In the genomic region with DNA sequence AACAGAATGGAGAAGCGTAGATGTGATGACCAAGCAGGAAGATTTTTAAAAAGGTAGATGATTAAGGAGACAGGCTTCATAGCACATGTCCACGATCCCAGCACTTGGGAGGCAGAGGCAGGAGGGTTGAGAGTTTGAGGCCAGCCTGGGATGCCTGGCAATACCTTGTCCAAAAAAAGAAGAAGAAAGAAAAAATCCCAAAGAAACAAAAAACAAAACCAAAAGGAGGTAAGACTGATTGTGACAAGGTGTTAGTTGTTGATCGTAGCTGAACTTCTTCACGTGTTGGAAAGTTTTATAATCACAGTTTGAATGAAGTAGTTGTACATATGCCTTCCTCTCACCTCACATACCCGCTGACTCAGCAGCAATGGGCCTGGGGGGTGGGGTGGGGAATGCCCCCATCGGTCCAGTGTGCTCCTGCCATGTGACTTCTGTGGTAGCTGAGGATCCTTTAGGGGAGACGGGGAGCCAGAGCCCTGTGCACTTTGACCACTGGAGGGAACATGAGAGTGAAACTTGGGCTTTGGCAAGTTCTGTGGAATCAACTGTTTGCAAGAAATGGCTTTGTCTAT, we compare ENCODE assay signal across 27 mouse cellular contexts. TPM values are rescaled to one million over a fixed set of nuclear protein-coding genes. Genes with fewer than 3 reads are reported as not detected.
DNase-seq lines count a peak whose midpoint lies in the region; ATAC-seq and TF ChIP-seq lines count a peak whose summit lies in the region.
"Had no signal": no experiment of that assay in that cellular context is flagged by ENCODE, and none has a peak within 500 bp of the region (broad histone marks: within the 10 kb centered on the region; RNA-seq: fewer than 3 reads in every experiment).

No protein-coding gene starts in this region.

- no peak for TF ChIP-seq POLR2A in MEL (IDR thresholded peaks at IDR 0.05; ENCODE audit: control insufficient read depth in 1 of 2, insufficient read depth in 1 of 2, low read depth in 1 of 2, low read length in 2 of 2, poor library complexity in 1 of 2)

- 65% methylated on average over 7 of the region's 7 CpGs for WGBS in lung, postnatal 0 days

- H3K79me2 ChIP-seq in MEL (ENCODE audit: control insufficient read depth, insufficient read depth, low read length, poor library complexity), result no peaks in the 10 kb centered on the region

- no peak overlapping the region for H3K4me3 ChIP-seq in layer of hippocampus, adult 2 months
- H3K4me3 ChIP-seq in lung, postnatal 0 days (ENCODE audit: low read depth, low read length), result no peak overlapping the region
- no peak overlapping the region for H3K4me3 ChIP-seq in MEL (ENCODE audit: control insufficient read depth in 1 of 2, insufficient read depth in 1 of 2, low read depth in 2 of 2, low read length in 2 of 2)
- H3K4me3 ChIP-seq: embryonic facial prominence, embryonic 15.5 days; forebrain, embryonic 10.5 days; gastrocnemius, adult 2 months; heart, embryonic 13.5 days; left cerebral cortex, adult 2 months had no signal

- no peak overlapping the region for H3K27ac ChIP-seq in layer of hippocampus, adult 2 months
- H3K27ac ChIP-seq in lung, postnatal 0 days (ENCODE audit: low read length), result no peak overlapping the region
- peak overlapping the region; percentile 57; the same call in 1 of the 2 replicates for H3K27ac ChIP-seq in MEL (ENCODE audit: control insufficient read depth, low read depth, low read length)
- H3K27ac ChIP-seq: embryonic facial prominence, embryonic 15.5 days; forebrain, embryonic 10.5 days; gastrocnemius, adult 2 months; heart, embryonic 13.5 days; hindbrain, embryonic 14.5 days; left cerebral cortex, adult 2 months had no signal

- no peak overlapping the region for H3K9ac ChIP-seq in lung, postnatal 0 days (replicated peaks; ENCODE audit: low read depth)
- H3K9ac ChIP-seq in MEL (ENCODE audit: control insufficient read depth, low read depth, low read length, poor library complexity, severe bottlenecking), result no peak overlapping the region
- H3K9ac ChIP-seq: embryonic facial prominence, embryonic 15.5 days; heart, embryonic 13.5 days; hindbrain, embryonic 14.5 days had no signal

- peak; percentile 38 for DNase-seq in layer of hippocampus, adult 9-11 months
- DNase-seq in layer of hippocampus, adult 2 months (ENCODE audit: low spot score in 2 of 2), result no peak
- no peak for DNase-seq in lung, postnatal 0 days (ENCODE audit: low spot score)
- DNase-seq in lung, postnatal 25 days (ENCODE audit: low spot score), result no peak
- no peak for DNase-seq in MEL (ENCODE audit: low read depth, low spot score)
- peak; percentile 18 for DNase-seq in splenic B cell, adult 2 months (ENCODE audit: low read depth, low spot score)
- DNase-seq: adrenal gland, postnatal 10 days; cerebellum, adult 11 months; cerebellum, postnatal 14 days; left cerebral cortex, postnatal 4 days; right cerebral cortex, postnatal 25 days had no signal

- H3K27me3 ChIP-seq in lung, postnatal 0 days (replicated peaks; ENCODE audit: insufficient read depth, low read length), result no peaks in the 10 kb centered on the region
- no peaks in the 10 kb centered on the region for H3K27me3 ChIP-seq in MEL (ENCODE audit: control insufficient read depth in 1 of 2, insufficient read depth in 2 of 2, low read length in 2 of 2)
- H3K27me3 ChIP-seq in splenic B cell, adult 2 months (ENCODE audit: control insufficient read depth, insufficient read depth, low read length, poor library complexity, severe bottlenecking), result no peaks in the 10 kb centered on the region
- H3K27me3 ChIP-seq: embryonic facial prominence, embryonic 15.5 days; heart, embryonic 13.5 days had no signal

- no peak for ATAC-seq in lung, postnatal 0 days
- ATAC-seq in erythroid progenitor cell, adult 5-6 weeks (replicated peaks; ENCODE audit: low FRiP score, poor library complexity, severe bottlenecking), result no peak
- ATAC-seq: activated CD4-positive, CD25-positive, alpha-beta regulatory T cell, adult 4 months had no signal

- no peaks in the 10 kb centered on the region for H3K4me1 ChIP-seq in lung, postnatal 0 days (ENCODE audit: insufficient read depth, low read depth, low read length)
- peaks cover 29 to 49% of the 10 kb centered on the region in 2 experiments for H3K4me1 ChIP-seq in MEL (ENCODE audit: control insufficient read depth in 1 of 2, insufficient read depth in 2 of 2, low read length in 2 of 2)
- H3K4me1 ChIP-seq: embryonic facial prominence, embryonic 15.5 days had no signal

- no peak for TF ChIP-seq RAD21 in MEL (IDR thresholded peaks at IDR 0.05; ENCODE audit: low read depth, low read length)

- no peak for TF ChIP-seq CTCF in layer of hippocampus, adult 2 months (conservative IDR thresholded peaks at IDR 0.05)
- peak; percentile 28; the same call in 1 of the 2 replicates for TF ChIP-seq CTCF in lung, postnatal 0 days (IDR thresholded peaks at IDR 0.05)
- no peak for TF ChIP-seq CTCF in MEL (IDR thresholded peaks at IDR 0.05 in 2 of 3, conservative IDR thresholded peaks at IDR 0.05 in 1 of 3; ENCODE audit: control insufficient read depth in 1 of 3, insufficient read depth in 1 of 3, low read depth in 2 of 3, low read length in 3 of 3, poor library complexity in 1 of 3, severe bottlenecking in 1 of 3)

- no peaks in the 10 kb centered on the region for H3K36me3 ChIP-seq in lung, postnatal 0 days (ENCODE audit: insufficient read depth, low read length)
- peaks cover 8 to 50% of the 10 kb centered on the region in 2 experiments for H3K36me3 ChIP-seq in MEL (ENCODE audit: control insufficient read depth in 1 of 2, insufficient read depth in 2 of 2, low read length in 2 of 2)
- H3K36me3 ChIP-seq in splenic B cell, adult 2 months (ENCODE audit: control insufficient read depth, insufficient read depth, low read length, poor library complexity, severe bottlenecking), result no peaks in the 10 kb centered on the region

- H3K9me3 ChIP-seq in lung, postnatal 0 days (ENCODE audit: low read length), result no peaks in the 10 kb centered on the region
- H3K9me3 ChIP-seq in MEL (replicated peaks; ENCODE audit: insufficient read depth, low read length), result no peaks in the 10 kb centered on the region
- H3K9me3 ChIP-seq: embryonic facial prominence, embryonic 15.5 days; forebrain, embryonic 10.5 days; heart, embryonic 13.5 days had no signal

- no peak for TF ChIP-seq EP300 in lung, postnatal 0 days (IDR thresholded peaks at IDR 0.05)
- no peak for TF ChIP-seq EP300 in MEL (IDR thresholded peaks at IDR 0.05; ENCODE audit: low read depth in 1 of 2, low read length in 2 of 2)

- H3K4me2 ChIP-seq in lung, postnatal 0 days (replicated peaks; ENCODE audit: low read depth, low read length), result no peak overlapping the region
- H3K4me2 ChIP-seq: embryonic facial prominence, embryonic 15.5 days; heart, embryonic 13.5 days; hindbrain, embryonic 14.5 days had no signal

TF ChIP-seq in MEL, 35 proteins besides CTCF, POLR2A, EP300 and RAD21:
- peak; percentile 84 for TF ChIP-seq MAFK (IDR thresholded peaks at IDR 0.05; ENCODE audit: borderline replicate concordance, low read depth, low read length)
- TF ChIP-seq TCF12 (IDR thresholded peaks at IDR 0.05; ENCODE audit: low read depth, low read length), result no peak
- TF ChIP-seq BHLHE40 (IDR thresholded peaks at IDR 0.05; ENCODE audit: borderline replicate concordance, low read depth, low read length), result no peak
- TF ChIP-seq ETS1 (IDR thresholded peaks at IDR 0.05; ENCODE audit: low read depth, low read length), result no peak

RNA-seq across cellular contexts. Expression of gene Batf3, which starts 11.3 kb away (rescaled TPM):
- 1 to 10 TPM in 1 of 2 experiments, under 1 TPM in 1; 0.98 to 1.7 TPM for total RNA-seq in layer of hippocampus, adult 2 months (2021)
- 2.0 and 2.6 TPM in 2 replicates for polyA plus RNA-seq in lung, postnatal 0 days (2015; fragmentation: Nextera tagmentation; extraction: Ambion mirVana)
- 1.5 and 2.4 TPM in 2 replicates for total RNA-seq in MEL (2012; rRNA removed)
- polyA plus RNA-seq in MEL (2012; ENCODE audit: insufficient read depth in 1 of 2, insufficient read length in 2 of 2, low read depth in 1 of 2, low replicate concordance in 2 of 2, missing spikeins in 1 of 2), result 1 to 10 TPM in 1 of 2 experiments, not detected in 1; 2.4 TPM
- total RNA-seq in erythroid progenitor cell, adult 5-6 weeks (2015; ENCODE audit: low replicate concordance), result 1.4 TPM in 1 of 2 replicates, not detected in the other
- total RNA-seq in erythroid progenitor cell, adult 5-6 weeks (2017; ENCODE audit: low replicate concordance), result not detected in 2 replicates
- total RNA-seq: megakaryocyte-erythroid progenitor cell, adult 5-6 weeks had no signal
- polyA plus RNA-seq: activated CD4-positive, CD25-positive, alpha-beta regulatory T cell, adult 4 months had no signal

RNA-seq across cellular contexts. Expression of gene Nsl1, which starts 23.6 kb away (rescaled TPM):
- total RNA-seq in layer of hippocampus, adult 2 months (2021), result 1 to 10 TPM in 1 of 2 experiments, under 1 TPM in 1; 0.87 to 1.3 TPM
- 1.5 and 1.8 TPM in 2 replicates for polyA plus RNA-seq in lung, postnatal 0 days (2015; fragmentation: Nextera tagmentation; extraction: Ambion mirVana)
- 33.4 and 41.9 TPM in 2 replicates for total RNA-seq in MEL (2012; rRNA removed)
- polyA plus RNA-seq in MEL (2012; ENCODE audit: insufficient read depth in 1 of 2, insufficient read length in 2 of 2, low read depth in 1 of 2, low replicate concordance in 2 of 2, missing spikeins in 1 of 2), result 10 to 100 TPM in 1 of 2 experiments, not detected in 1; 24.2 TPM
- 13.3 and 33.1 TPM in 2 replicates for total RNA-seq in erythroid progenitor cell, adult 5-6 weeks (2015; ENCODE audit: low replicate concordance)
- total RNA-seq in erythroid progenitor cell, adult 5-6 weeks (2017; ENCODE audit: low replicate concordance), result 24.9 and 26.4 TPM in 2 replicates

RNA-seq across cellular contexts. Expression of gene Tatdn3, which starts 23.7 kb away (rescaled TPM):
- 10 to 100 TPM; 38.4 to 48.7 TPM for total RNA-seq in layer of hippocampus, adult 2 months (2021)
- 10.5 and 11.9 TPM in 2 replicates for polyA plus RNA-seq in lung, postnatal 0 days (2015; fragmentation: Nextera tagmentation; extraction: Ambion mirVana)
- total RNA-seq in MEL (2012; rRNA removed), result 14.5 and 16.7 TPM in 2 replicates
- 10 to 100 TPM in 1 of 2 experiments, not detected in 1; 19.0 TPM for polyA plus RNA-seq in MEL (2012; ENCODE audit: insufficient read depth in 1 of 2, insufficient read length in 2 of 2, low read depth in 1 of 2, low replicate concordance in 2 of 2, missing spikeins in 1 of 2)
- 6.3 and 24.1 TPM in 2 replicates for total RNA-seq in erythroid progenitor cell, adult 5-6 weeks (2015; ENCODE audit: low replicate concordance)
- total RNA-seq in erythroid progenitor cell, adult 5-6 weeks (2017; ENCODE audit: low replicate concordance), result 3.9 and 22.1 TPM in 2 replicates

RNA-seq across cellular contexts. Expression of gene Spata45, which starts 50.0 kb away (rescaled TPM):
- total RNA-seq in layer of hippocampus, adult 2 months (2021), result not detected
- polyA plus RNA-seq in lung, postnatal 0 days (2015; fragmentation: Nextera tagmentation; extraction: Ambion mirVana), result not detected in 2 replicates
- total RNA-seq in MEL (2012; rRNA removed), result not detected in 2 replicates
- polyA plus RNA-seq in MEL (2012; ENCODE audit: insufficient read depth in 1 of 2, insufficient read length in 2 of 2, low read depth in 1 of 2, low replicate concordance in 2 of 2, missing spikeins in 1 of 2), result under 1 TPM in 1 of 2 experiments, not detected in 1; 0.75 TPM
- total RNA-seq in erythroid progenitor cell, adult 5-6 weeks (2015; ENCODE audit: low replicate concordance), result not detected in 2 replicates
- not detected in 2 replicates for total RNA-seq in erythroid progenitor cell, adult 5-6 weeks (2017; ENCODE audit: low replicate concordance)
- total RNA-seq: adrenal gland, postnatal 10 days; gastrocnemius, adult 2 months; heart, postnatal 25 days; left cerebral cortex, adult 2 months; left cerebral cortex, postnatal 4 days; liver, adult 2 months; megakaryocyte-erythroid progenitor cell, adult 5-6 weeks; midbrain, postnatal 0 days; neutrophil, adult 5-6 weeks had no signal
- polyA plus RNA-seq: activated CD4-positive, CD25-positive, alpha-beta regulatory T cell, adult 4 months; C2C12; embryonic facial prominence, embryonic 15.5 days; forebrain, embryonic 10.5 days; gonadal fat pad, adult 2 months; heart, embryonic 13.5 days; hindbrain, embryonic 14.5 days; intestine, embryonic 14.5 days; liver, adult 2 months; midbrain, postnatal 0 days had no signal

Comparison
In these comparisons a context has a peak if more than half of its experiments do, and no peak if none do; other contexts are left out.
1. DNase-seq: peak in layer of hippocampus, adult 9-11 months (single experiment) and splenic B cell, adult 2 months (single experiment); none in layer of hippocampus, adult 2 months (0 of 2), lung, postnatal 0 days (single experiment), lung, postnatal 25 days (single experiment) and MEL (single experiment).
2. RNA of gene Nsl1, which starts 23.6 kb away (total RNA-seq): 33.4 to 41.9 TPM in MEL and 13.3 to 33.1 TPM in erythroid progenitor cell, adult 5-6 weeks; 0.87 to 1.3 TPM in layer of hippocampus, adult 2 months; every median in the first group is over 4 times any median in the second.